Mouse (Mus musculus) ES-Bruce4 (cell line): ENCODE results near the gene Pakap. TPM values are rescaled to one million over a fixed set of nuclear protein-coding genes. Genes with fewer than 3 reads are reported as not detected.

Experiments used
- H3K27ac ChIP-seq: 2 replicates; pipeline ENCODE4 v1.5.1; 2012; ENCODE audit warnings: low read length, inconsistent platforms; ENCODE audit not compliant: insufficient read depth
- H3K27me3 ChIP-seq: 2 replicates; pipeline ENCODE4 v1.6.1; 2012; ENCODE audit warnings: mild to moderate bottlenecking, low read length, inconsistent platforms; ENCODE audit not compliant: control insufficient read depth, poor library complexity, insufficient read depth, severe bottlenecking
- H3K36me3 ChIP-seq: 2 replicates; pipeline ENCODE4 v1.6.1; 2012; ENCODE audit warnings: inconsistent platforms, mild to moderate bottlenecking, low read length, moderate library complexity; ENCODE audit not compliant: control insufficient read depth, poor library complexity, insufficient read depth, severe bottlenecking
- H3K4me1 ChIP-seq: one replicate; pipeline ENCODE4 v1.8.1; 2011; ENCODE audit warnings: low read length; ENCODE audit not compliant: control insufficient read depth, insufficient read depth
- H3K4me3 ChIP-seq: 2 replicates; pipeline ENCODE4 v1.5.1; 2011; ENCODE audit warnings: low read depth, mild to moderate bottlenecking, low read length
- H3K9ac ChIP-seq: 2 replicates; pipeline ENCODE4 v1.6.1; 2012; ENCODE audit warnings: low read depth, mild to moderate bottlenecking, inconsistent platforms; ENCODE audit not compliant: poor library complexity, severe bottlenecking
- H3K9me3 ChIP-seq: replicated peaks from 2 replicates; pipeline ENCODE4 v1.6.1; 2012; ENCODE audit warnings: mild to moderate bottlenecking, low read length, inconsistent platforms; ENCODE audit not compliant: control insufficient read depth, poor library complexity, insufficient read depth, severe bottlenecking
- CTCF ChIP-seq: IDR thresholded peaks from one replicate; pipeline ENCODE4 v1.8.1; 2011; ENCODE audit warnings: low read depth, low read length
- EP300 ChIP-seq: IDR thresholded peaks from 2 replicates; pipeline ENCODE4 v1.6.1; 2011; ENCODE audit warnings: low read depth, low read length; ENCODE audit not compliant: insufficient read depth
- POLR2A ChIP-seq: IDR thresholded peaks from one replicate; pipeline ENCODE4 v1.8.1; 2011; ENCODE audit warnings: low read length; ENCODE audit not compliant: insufficient read depth
- polyA plus RNA-seq: library from polyadenylated mRNA; stranded (reverse); fragments of >200 nt; gene quantifications from 2 replicates; pipeline ENCODE4 v1.2.4, GENCODE M21; 2011; ENCODE audit warnings: low read depth; ENCODE audit not compliant: missing spikeins, insufficient read depth, insufficient read length

Gene Pakap
- polyA plus RNA-seq, 1 experiment, result 2.4 TPM

GRCm38 (mm10) chr4:57743325-57743929, 175.4 kb downstream of the Pakap start:
- TF ChIP-seq EP300 (no peak), POLR2A (no peak), CTCF (no peak)
- H3K4me1 ChIP-seq, result no peaks in the 10 kb centered on the region
- H3K9ac ChIP-seq, result no peak overlapping the region
- H3K36me3 ChIP-seq, result no peaks in the 10 kb centered on the region
- no peak overlapping the region for H3K27ac ChIP-seq
- no peaks in the 10 kb centered on the region for H3K27me3 ChIP-seq
- H3K9me3 ChIP-seq, result no peaks in the 10 kb centered on the region
- H3K4me3 ChIP-seq, result no peak overlapping the region

DNA sequence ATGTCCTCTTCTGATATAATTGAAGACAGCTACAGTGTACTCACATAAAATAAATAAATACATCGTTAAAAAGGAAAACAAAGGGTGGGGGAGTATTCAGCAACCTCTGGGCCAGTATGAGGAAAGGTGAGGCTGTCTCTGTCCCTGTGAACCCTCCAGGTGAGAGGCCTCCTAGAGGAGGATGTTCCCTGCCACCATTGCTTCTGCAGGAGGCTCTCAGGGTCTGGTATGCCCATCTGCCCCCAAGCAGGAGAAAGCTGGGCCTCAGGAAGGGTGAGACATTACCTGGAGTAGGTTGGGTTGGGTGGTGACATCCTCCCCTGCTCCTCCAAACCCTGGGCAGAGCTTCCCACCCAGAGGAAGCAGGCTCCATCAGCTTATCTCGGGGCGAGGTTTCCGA, 182.7 kb downstream of the Pakap start:
- Histone ChIP-seq H3K9ac (no peak overlapping the region), H3K27me3 (no peaks in the 10 kb centered on the region), H3K36me3 (no peaks in the 10 kb centered on the region), H3K4me1 (peaks cover 2% of the 10 kb centered on the region), H3K27ac (no peak overlapping the region), H3K4me3 (no peak overlapping the region), H3K9me3 (no peaks in the 10 kb centered on the region)
- TF ChIP-seq EP300 (no peak), POLR2A (no peak), CTCF (no peak)

DNA sequence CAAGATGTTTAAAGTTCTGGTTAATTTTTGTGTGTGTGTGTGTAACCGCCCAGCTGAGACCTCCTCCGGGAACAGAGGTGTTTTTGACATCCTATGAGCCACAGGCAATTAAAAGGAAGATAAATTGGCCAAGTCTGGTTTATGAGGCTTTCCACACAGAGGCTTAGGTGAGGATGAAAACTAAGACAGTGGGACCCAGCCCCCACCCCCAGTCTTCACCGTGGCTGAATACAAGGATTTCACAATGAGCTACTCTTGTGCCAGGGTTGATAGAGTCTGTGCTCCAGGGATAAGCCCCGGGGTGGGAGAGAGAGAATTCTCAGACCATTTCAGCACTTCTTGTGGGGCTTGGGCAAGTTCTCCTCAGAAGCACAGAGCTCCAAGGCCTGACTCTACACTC, 183.1 kb downstream of the Pakap start:
- Histone ChIP-seq H3K4me1 (peaks cover 2% of the 10 kb centered on the region), H3K27ac (no peak overlapping the region)

DNA sequence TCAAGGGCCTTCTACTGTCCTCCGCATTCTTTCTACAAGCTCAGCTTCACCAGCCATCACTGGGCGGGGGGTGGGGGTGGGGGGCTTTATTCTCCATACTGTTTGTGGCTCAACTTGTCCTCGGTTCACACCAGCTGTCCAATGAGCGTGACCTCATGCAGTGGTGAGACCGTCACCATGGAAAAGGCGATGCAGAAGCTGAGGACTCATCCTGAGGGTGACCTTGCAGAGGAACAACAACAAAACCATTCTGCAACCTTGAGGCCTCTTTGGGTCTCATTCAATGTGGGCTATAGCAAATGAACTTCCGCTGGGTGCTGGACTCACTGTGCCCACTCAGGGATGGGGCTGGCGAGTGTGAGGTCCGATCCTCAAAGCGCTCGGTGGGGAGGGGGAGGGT, 183.6 kb downstream of the Pakap start:
- Histone ChIP-seq H3K4me3 (no peak overlapping the region), H3K36me3 (no peaks in the 10 kb centered on the region), H3K27me3 (no peaks in the 10 kb centered on the region), H3K9me3 (no peaks in the 10 kb centered on the region), H3K9ac (no peak overlapping the region), H3K27ac (no peak overlapping the region), H3K4me1 (peaks cover 2% of the 10 kb centered on the region)
- TF ChIP-seq POLR2A (no peak), CTCF (no peak), EP300 (no peak)

More for the DNA sequence above, 183.1 kb downstream of the Pakap start:
- no peaks in the 10 kb centered on the region for H3K36me3 ChIP-seq
- no peak overlapping the region for H3K4me3 ChIP-seq
- TF ChIP-seq CTCF (no peak), EP300 (no peak), POLR2A (no peak)
- H3K9ac ChIP-seq, result no peak overlapping the region
- no peaks in the 10 kb centered on the region for H3K27me3 ChIP-seq
- no peaks in the 10 kb centered on the region for H3K9me3 ChIP-seq

DNA sequence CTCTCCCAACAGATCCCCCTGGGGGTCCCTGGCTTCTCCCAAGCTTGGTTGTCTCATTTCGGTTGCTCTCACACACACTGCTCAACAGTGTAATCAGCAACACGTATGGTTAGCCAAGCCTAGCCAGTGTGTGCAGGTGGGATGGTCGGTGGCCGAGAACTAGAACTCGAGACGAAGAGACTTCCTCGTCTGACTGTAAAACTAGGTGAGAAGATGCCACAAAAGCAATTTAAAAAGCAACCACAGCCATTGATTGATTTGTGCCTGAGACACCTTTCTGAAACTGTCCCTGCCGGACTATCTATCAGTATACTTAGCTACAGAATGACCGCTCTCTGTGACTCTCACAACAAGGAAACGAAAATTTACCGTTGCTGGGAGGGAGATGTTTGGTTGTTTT, 187.1 kb downstream of the Pakap start:
- no peaks in the 10 kb centered on the region for H3K36me3 ChIP-seq
- H3K27me3 ChIP-seq, result no peaks in the 10 kb centered on the region
- H3K4me1 ChIP-seq, result peaks cover 5% of the 10 kb centered on the region
- no peak overlapping the region for H3K27ac ChIP-seq
- no peaks in the 10 kb centered on the region for H3K9me3 ChIP-seq
- H3K4me3 ChIP-seq, result no peak overlapping the region
- H3K9ac ChIP-seq, result no peak overlapping the region
- TF ChIP-seq POLR2A, result no peak
- TF ChIP-seq CTCF, result no peak
- TF ChIP-seq EP300, result no peak

DNA sequence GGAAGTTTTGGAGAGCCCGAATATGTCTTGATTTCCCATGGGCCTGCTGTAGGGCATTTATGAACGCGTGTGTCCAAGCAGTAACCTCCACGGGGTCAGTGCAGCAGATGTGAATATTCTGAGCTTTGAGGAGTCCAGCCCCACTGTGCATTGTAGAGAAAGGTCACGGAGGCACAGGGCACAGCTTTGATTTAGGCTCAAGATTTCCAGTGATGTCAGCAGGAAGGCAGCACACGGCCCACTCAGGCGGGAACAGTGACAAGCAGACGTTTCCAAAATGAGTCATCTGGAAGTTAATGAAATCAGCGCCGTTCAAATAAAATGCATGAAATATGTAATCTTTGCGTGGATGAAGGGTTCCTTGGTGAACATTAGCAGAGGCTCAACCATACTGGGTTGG, 190.0 kb downstream of the Pakap start:
- Histone ChIP-seq H3K4me1 (peaks cover 5% of the 10 kb centered on the region), H3K9me3 (no peaks in the 10 kb centered on the region), H3K9ac (no peak overlapping the region), H3K27me3 (no peaks in the 10 kb centered on the region), H3K4me3 (peak overlapping the region; percentile 29), H3K36me3 (no peaks in the 10 kb centered on the region), H3K27ac (no peak overlapping the region)
- TF ChIP-seq POLR2A, result no peak
- no peak for TF ChIP-seq CTCF
